Mouse (Mus musculus): ENCODE measurements around the gene 1110065P20Rik. TPM values are rescaled to one million over a fixed set of nuclear protein-coding genes. Genes with fewer than 3 reads are reported as not detected.

1110065P20Rik gene
- polyA plus RNA-seq, 1 experiment from 2014 or later = 104 TPM

DNA sequence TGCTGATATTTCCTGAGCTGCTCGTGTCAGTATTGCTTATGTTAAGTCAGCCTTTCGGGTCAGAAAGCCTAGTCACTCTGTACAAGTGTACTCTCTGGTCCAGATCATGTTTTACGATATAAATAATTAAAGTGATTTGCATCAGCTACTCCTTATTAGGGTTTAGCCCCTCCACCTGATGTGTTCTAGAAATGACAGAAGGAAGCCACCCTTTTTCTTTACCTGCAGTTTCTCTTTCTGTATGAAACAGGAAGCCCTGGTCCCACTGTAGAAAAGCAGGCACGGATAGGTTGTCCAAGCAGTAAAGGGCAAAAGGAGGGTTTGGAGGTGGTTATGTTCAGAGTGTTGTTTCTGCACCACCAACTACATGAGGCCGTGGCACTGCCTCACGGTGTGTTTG is 47.6 kb downstream of the 1110065P20Rik start:
- Histone ChIP-seq H3K4me1 (ENCODE audit: control insufficient read depth, insufficient read depth, low read length) (peaks cover 10% of the 10 kb centered on the region; the same call in 1 of the 2 replicates), H3K36me3 (ENCODE audit: control insufficient read depth, insufficient read depth, low read length) (peaks cover 27% of the 10 kb centered on the region), H3K9ac (replicated peaks; ENCODE audit: low read depth, low read length) (no peak overlapping the region; the same call in 1 of the 2 replicates), H3K27ac (ENCODE audit: low read depth, low read length) (no peak overlapping the region), H3K4me2 (ENCODE audit: low read depth, low read length) (peak overlapping the region; percentile 85), H3K4me3 (ENCODE audit: low read depth, low read length) (peak overlapping the region; percentile 82; the same call in 1 of the 2 replicates), H3K27me3 (ENCODE audit: control insufficient read depth, insufficient read depth, low read length) (no peaks in the 10 kb centered on the region), H3K9me3 (ENCODE audit: control insufficient read depth, low read length) (no peaks in the 10 kb centered on the region)
- ATAC-seq (ENCODE audit: low read depth) = no peak
- 80% methylated on average over 6 of the region's 6 CpGs for WGBS

DNA sequence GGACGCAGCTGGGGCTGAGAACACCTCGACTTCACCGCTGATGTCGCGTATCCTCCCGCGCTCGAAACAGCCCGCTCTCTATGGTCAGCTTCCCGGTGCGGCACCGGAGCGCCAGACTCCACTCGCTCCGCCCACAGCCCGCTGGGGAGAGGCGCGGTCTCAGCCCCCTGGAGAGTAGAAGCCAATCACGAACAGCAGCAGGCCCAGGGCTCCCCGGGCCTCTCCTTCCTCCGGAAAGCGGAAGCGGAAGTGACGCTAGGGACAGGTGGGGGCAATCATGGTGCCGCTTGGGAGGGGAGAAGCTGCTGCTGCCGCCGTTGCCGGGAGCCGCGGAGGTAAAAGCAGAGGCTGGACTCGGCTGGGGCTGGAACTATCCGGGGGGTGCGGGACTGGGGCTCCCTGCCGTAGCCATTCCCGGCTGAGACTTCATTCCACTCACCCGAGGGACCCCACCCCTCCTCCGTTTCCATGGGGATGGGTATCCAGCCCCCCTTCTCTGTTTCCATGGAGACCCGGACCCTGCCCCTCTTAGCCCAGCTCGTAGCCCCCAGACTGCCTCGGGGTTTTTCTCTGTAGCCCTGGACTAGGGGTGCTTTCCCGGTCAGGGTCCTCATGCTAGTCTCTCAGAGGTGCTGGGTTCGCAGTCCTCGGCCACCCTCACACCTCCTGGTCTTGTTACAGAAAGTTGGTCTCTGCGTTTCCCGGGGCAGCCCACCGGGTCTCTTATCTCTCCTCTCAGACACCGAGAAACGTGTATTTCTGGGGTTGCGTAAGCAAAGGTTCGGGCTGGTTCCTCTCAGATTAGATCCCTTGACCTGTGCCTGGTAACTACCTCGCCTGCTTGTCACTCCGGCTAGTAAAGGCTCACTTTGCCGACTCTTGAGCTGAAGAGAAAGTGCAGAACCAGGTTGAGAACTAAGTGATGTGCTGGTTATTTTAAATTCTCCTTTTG is 48.4 kb downstream of the 1110065P20Rik start:
- Histone ChIP-seq H3K4me1 (ENCODE audit: control insufficient read depth, insufficient read depth, low read length) (peaks cover 10% of the 10 kb centered on the region; the same call in 1 of the 2 replicates), H3K9me3 (ENCODE audit: control insufficient read depth, low read length) (no peaks in the 10 kb centered on the region), H3K4me3 (ENCODE audit: low read depth, low read length) (peak overlapping the region; percentile 82), H3K4me2 (ENCODE audit: low read depth, low read length) (peak overlapping the region; percentile 85), H3K9ac (replicated peaks; ENCODE audit: low read depth, low read length) (peak overlapping the region; percentile 76), H3K36me3 (ENCODE audit: control insufficient read depth, insufficient read depth, low read length) (peaks cover 27% of the 10 kb centered on the region), H3K27me3 (ENCODE audit: control insufficient read depth, insufficient read depth, low read length) (no peaks in the 10 kb centered on the region), H3K27ac (ENCODE audit: low read depth, low read length) (peak overlapping the region; percentile 91)
- ATAC-seq (ENCODE audit: low read depth) = peak; percentile 99
- WGBS = 2% methylated on average over 53 of the region's 53 CpGs

DNA sequence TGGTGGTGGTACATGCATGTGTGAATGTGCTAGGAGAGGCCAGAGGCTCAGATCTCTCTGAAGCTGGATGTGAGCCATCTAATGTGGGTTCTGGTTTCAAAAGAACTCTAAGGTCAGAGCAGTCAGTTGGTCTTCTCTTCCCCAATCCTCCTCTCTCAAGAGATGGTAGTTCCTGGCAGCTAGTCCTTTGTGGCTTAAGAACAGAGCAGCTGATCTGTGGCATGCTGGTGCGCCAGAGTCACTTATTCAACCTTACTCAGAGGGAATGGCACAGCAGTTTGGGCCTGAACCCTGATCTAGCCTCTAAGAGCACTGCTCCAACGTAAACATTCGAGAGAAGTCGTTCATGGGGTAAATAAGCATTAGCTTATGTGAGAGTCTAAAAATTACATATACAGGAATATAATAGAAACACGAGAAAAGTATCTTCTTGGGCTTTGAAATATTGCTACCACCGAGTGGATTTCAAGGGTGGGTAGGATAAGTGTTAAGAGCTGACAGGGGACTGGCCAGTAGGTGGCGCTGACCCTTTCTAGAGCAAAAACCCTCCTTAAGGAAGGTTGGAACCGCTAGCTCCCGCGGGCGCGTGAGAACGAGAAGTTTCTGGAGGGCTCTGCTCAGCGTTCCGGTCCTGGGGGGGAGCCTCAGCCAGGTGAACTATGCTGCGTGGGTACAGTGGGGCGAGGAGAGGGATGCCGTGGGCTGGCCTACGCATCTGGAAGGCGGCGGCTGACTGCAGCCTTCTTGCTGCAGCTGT is 49.3 kb downstream of the 1110065P20Rik start, which contains the start of gene Mtf1:
TSS of gene Mtf1 (plus strand) at position 553 of the 757 bp plus-strand sequence.
- Histone ChIP-seq H3K27me3 (ENCODE audit: control insufficient read depth, insufficient read depth, low read length) (no peaks in the 10 kb centered on the region), H3K4me2 (ENCODE audit: low read depth, low read length) (peak within 1 kb of the TSS; percentile 85), H3K4me1 (ENCODE audit: control insufficient read depth, insufficient read depth, low read length) (peaks cover 10% of the 10 kb centered on the region; the same call in 1 of the 2 replicates), H3K9me3 (ENCODE audit: control insufficient read depth, low read length) (no peaks in the 10 kb centered on the region), H3K4me3 (ENCODE audit: low read depth, low read length) (peak within 1 kb of the TSS; percentile 82), H3K9ac (replicated peaks; ENCODE audit: low read depth, low read length) (peak within 1 kb of the TSS; percentile 76), H3K27ac (ENCODE audit: low read depth, low read length) (peak within 1 kb of the TSS; percentile 91), H3K36me3 (ENCODE audit: control insufficient read depth, insufficient read depth, low read length) (peaks cover 23% of the 10 kb centered on the region)
- peak; percentile 86 for ATAC-seq (ENCODE audit: low read depth)
- WGBS = 2% methylated on average over 21 of the region's 21 CpGs

Other genes starting within 250 kb of the 1110065P20Rik start
- gene 3100002H09Rik, start 240.4 kb downstream of the 1110065P20Rik start, polyA plus RNA-seq (2014; fragmentation: Nextera tagmentation; extraction: Ambion mirVana) = 0.32 TPM in 1 of 2 replicates, not detected in the other
- gene Pou3f1, start 194.4 kb downstream of the 1110065P20Rik start, polyA plus RNA-seq (2014; fragmentation: Nextera tagmentation; extraction: Ambion mirVana) = 6.7 and 7.8 TPM in 2 replicates
- gene Utp11, start 157.6 kb downstream of the 1110065P20Rik start, polyA plus RNA-seq (2014; fragmentation: Nextera tagmentation; extraction: Ambion mirVana) = 33.9 and 39.2 TPM in 2 replicates
- 0.60 and 1.5 TPM in 2 replicates for gene Fhl3, start 150.5 kb downstream of the 1110065P20Rik start, polyA plus RNA-seq (2014; fragmentation: Nextera tagmentation; extraction: Ambion mirVana)
- gene Sf3a3, start 136.4 kb downstream of the 1110065P20Rik start, polyA plus RNA-seq (2014; fragmentation: Nextera tagmentation; extraction: Ambion mirVana) = 89.9 and 93.2 TPM in 2 replicates
- gene Inpp5b, start 109.3 kb downstream of the 1110065P20Rik start, polyA plus RNA-seq (2014; fragmentation: Nextera tagmentation; extraction: Ambion mirVana) = 22.5 and 25.2 TPM in 2 replicates
- 10.2 and 11.9 TPM in 2 replicates for gene Mtf1, start 49.1 kb downstream of the 1110065P20Rik start, polyA plus RNA-seq (2014; fragmentation: Nextera tagmentation; extraction: Ambion mirVana)
- 48.8 and 51.4 TPM in 2 replicates for gene Yrdc, start 517 bp downstream of the 1110065P20Rik start, polyA plus RNA-seq (2014; fragmentation: Nextera tagmentation; extraction: Ambion mirVana)
- 16.5 and 19.0 TPM in 2 replicates for gene Maneal, start 11.0 kb upstream of the 1110065P20Rik start, polyA plus RNA-seq (2014; fragmentation: Nextera tagmentation; extraction: Ambion mirVana)
- 7.4 and 9.3 TPM in 2 replicates for gene Epha10, start 29.7 kb upstream of the 1110065P20Rik start, polyA plus RNA-seq (2014; fragmentation: Nextera tagmentation; extraction: Ambion mirVana)
- 6.0 and 6.7 TPM in 2 replicates for gene 9930104L06Rik, start 85.9 kb upstream of the 1110065P20Rik start, polyA plus RNA-seq (2014; fragmentation: Nextera tagmentation; extraction: Ambion mirVana)
- 12.7 and 17.5 TPM in 2 replicates for gene Cdca8, start 88.1 kb upstream of the 1110065P20Rik start, polyA plus RNA-seq (2014; fragmentation: Nextera tagmentation; extraction: Ambion mirVana)
- 0.99 and 1.0 TPM in 2 replicates for gene Rspo1, start 135.2 kb upstream of the 1110065P20Rik start, polyA plus RNA-seq (2014; fragmentation: Nextera tagmentation; extraction: Ambion mirVana)
- 89.6 and 99.9 TPM in 2 replicates for gene Gnl2, start 165.4 kb upstream of the 1110065P20Rik start, polyA plus RNA-seq (2014; fragmentation: Nextera tagmentation; extraction: Ambion mirVana)
- gene Dnali1, start 214.5 kb upstream of the 1110065P20Rik start, polyA plus RNA-seq (2014; fragmentation: Nextera tagmentation; extraction: Ambion mirVana) = 0.64 and 1.1 TPM in 2 replicates
- gene Snip1, start 215.5 kb upstream of the 1110065P20Rik start, polyA plus RNA-seq (2014; fragmentation: Nextera tagmentation; extraction: Ambion mirVana) = 24.0 and 26.4 TPM in 2 replicates
- gene Meaf6, start 233.9 kb upstream of the 1110065P20Rik start, polyA plus RNA-seq (2014; fragmentation: Nextera tagmentation; extraction: Ambion mirVana) = 173 and 179 TPM in 2 replicates